Mouse (Mus musculus): Measurements from ENCODE around the gene Aif1.

DNA sequence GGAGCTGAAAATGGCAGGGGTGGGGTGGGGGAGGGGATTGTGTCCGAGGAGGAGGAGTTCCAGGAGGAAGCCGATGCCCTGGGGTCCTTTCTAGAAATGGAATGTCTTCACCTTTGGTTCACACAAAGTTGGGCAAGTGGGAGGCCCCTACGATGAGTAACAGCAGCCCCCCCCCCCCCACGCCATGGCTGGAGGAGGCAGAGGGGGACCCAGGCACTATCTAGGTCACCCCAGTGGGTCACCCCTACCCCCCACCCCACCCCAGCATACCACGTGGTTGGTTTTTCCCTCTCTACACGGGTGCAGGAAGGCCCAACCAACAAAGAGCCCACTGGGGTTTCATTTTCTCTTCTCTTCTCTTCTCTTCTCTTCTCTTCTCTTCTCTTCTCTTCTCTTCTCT lies 21.3 kb upstream of the Aif1 start:
- TF ChIP-seq CTCF (conservative IDR thresholded peaks at IDR 0.05; ENCODE audit: insufficient read depth, insufficient read length, low read depth, low read length), result no peak
- no peak for TF ChIP-seq POLR2A (IDR thresholded peaks at IDR 0.05; ENCODE audit: low read depth, low read length)
